Mouse (Mus musculus): ENCODE measurements around the gene Snca. TPM values are rescaled to one million over a fixed set of nuclear protein-coding genes. Genes with fewer than 3 reads are reported as not detected.

Snca gene
- polyA plus RNA-seq, 1 experiment from 2014 or later: 143 TPM

- Histone ChIP-seq H3K4me1 (replicated peaks) (no peaks in the 10 kb centered on the region), H3K27me3 (no peaks in the 10 kb centered on the region), H3K36me3 (no peaks in the 10 kb centered on the region), H3K9ac (no peak overlapping the region), H3K9me3 (replicated peaks) (no peaks in the 10 kb centered on the region), H3K27ac (no peak overlapping the region), H3K4me3 (no peak overlapping the region), H3K4me2 (no peak overlapping the region)
- no peak for ATAC-seq (replicated peaks; ENCODE audit: insufficient number of reproducible peaks, insufficient read depth, low FRiP score, low read depth)
- 60% methylated on average over 1 of the region's 1 CpGs for WGBS
Observed at GRCm38 (mm10) chr6:60786955-60787354, 42.7 kb downstream of the Snca start.

- H3K27me3 ChIP-seq: no peaks in the 10 kb centered on the region
- no peak overlapping the region for H3K9ac ChIP-seq
- H3K27ac ChIP-seq: no peak overlapping the region
- H3K9me3 ChIP-seq (replicated peaks): no peaks in the 10 kb centered on the region
- no peak overlapping the region for H3K4me3 ChIP-seq
- H3K4me1 ChIP-seq (replicated peaks): no peaks in the 10 kb centered on the region
- no peak for ATAC-seq (replicated peaks; ENCODE audit: insufficient number of reproducible peaks, insufficient read depth, low FRiP score, low read depth)
- no peaks in the 10 kb centered on the region for H3K36me3 ChIP-seq
- no peak overlapping the region for H3K4me2 ChIP-seq
- 72% methylated on average over 1 of the region's 1 CpGs for WGBS
Observed at GRCm38 (mm10) chr6:60771899-60772298, 57.8 kb downstream of the Snca start.

GRCm38 (mm10) chr6:60765696-60766095, 64.0 kb downstream of the Snca start:
- WGBS: 68% methylated on average over 3 of the region's 3 CpGs
- Histone ChIP-seq H3K36me3 (no peaks in the 10 kb centered on the region), H3K9me3 (replicated peaks) (no peaks in the 10 kb centered on the region), H3K4me3 (no peak overlapping the region), H3K27ac (no peak overlapping the region), H3K4me1 (replicated peaks) (no peaks in the 10 kb centered on the region; the same call in 1 of the 2 replicates), H3K4me2 (no peak overlapping the region), H3K9ac (no peak overlapping the region), H3K27me3 (no peaks in the 10 kb centered on the region)
- ATAC-seq (replicated peaks; ENCODE audit: insufficient number of reproducible peaks, insufficient read depth, low FRiP score, low read depth): no peak

GRCm38 (mm10) chr6:60762864-60763263, 66.8 kb downstream of the Snca start:
- Histone ChIP-seq H3K4me2 (no peak overlapping the region), H3K36me3 (no peaks in the 10 kb centered on the region), H3K4me3 (no peak overlapping the region), H3K27ac (no peak overlapping the region), H3K4me1 (replicated peaks) (no peaks in the 10 kb centered on the region; the same call in 1 of the 2 replicates), H3K9ac (no peak overlapping the region), H3K9me3 (replicated peaks) (no peaks in the 10 kb centered on the region), H3K27me3 (no peaks in the 10 kb centered on the region)
- WGBS: 85% methylated on average over 4 of the region's 4 CpGs
- ATAC-seq (replicated peaks; ENCODE audit: insufficient number of reproducible peaks, insufficient read depth, low FRiP score, low read depth): no peak

- H3K9ac ChIP-seq: no peak overlapping the region
- ATAC-seq (replicated peaks; ENCODE audit: insufficient number of reproducible peaks, insufficient read depth, low FRiP score, low read depth): no peak
- H3K4me3 ChIP-seq: no peak overlapping the region
- H3K36me3 ChIP-seq: no peaks in the 10 kb centered on the region
- WGBS: 46% methylated on average over 2 of the region's 2 CpGs
- no peaks in the 10 kb centered on the region for H3K27me3 ChIP-seq
- H3K9me3 ChIP-seq (replicated peaks): no peaks in the 10 kb centered on the region
- no peak overlapping the region for H3K27ac ChIP-seq
- H3K4me2 ChIP-seq: no peak overlapping the region
- no peaks in the 10 kb centered on the region; the same call in 1 of the 2 replicates for H3K4me1 ChIP-seq (replicated peaks)
Observed at GRCm38 (mm10) chr6:60761710-60762109, 67.9 kb downstream of the Snca start.

GRCm38 (mm10) chr6:60754975-60755374, 74.7 kb downstream of the Snca start:
- Histone ChIP-seq H3K4me3 (no peak overlapping the region), H3K36me3 (no peaks in the 10 kb centered on the region), H3K9me3 (replicated peaks) (no peaks in the 10 kb centered on the region), H3K27ac (no peak overlapping the region), H3K27me3 (no peaks in the 10 kb centered on the region), H3K4me1 (replicated peaks) (no peaks in the 10 kb centered on the region), H3K4me2 (no peak overlapping the region), H3K9ac (no peak overlapping the region)
- ATAC-seq (replicated peaks; ENCODE audit: insufficient number of reproducible peaks, insufficient read depth, low FRiP score, low read depth): no peak
- 69% methylated on average over 1 of the region's 1 CpGs for WGBS

GRCm38 (mm10) chr6:60745965-60746364, 83.7 kb downstream of the Snca start:
- Histone ChIP-seq H3K4me2 (no peak overlapping the region), H3K27me3 (no peaks in the 10 kb centered on the region), H3K27ac (no peak overlapping the region), H3K4me1 (replicated peaks) (no peaks in the 10 kb centered on the region), H3K9me3 (replicated peaks) (no peaks in the 10 kb centered on the region), H3K9ac (no peak overlapping the region), H3K36me3 (no peaks in the 10 kb centered on the region), H3K4me3 (no peak overlapping the region)
- no peak for ATAC-seq (replicated peaks; ENCODE audit: insufficient number of reproducible peaks, insufficient read depth, low FRiP score, low read depth)

- Histone ChIP-seq H3K27me3 (no peaks in the 10 kb centered on the region), H3K4me1 (replicated peaks) (no peaks in the 10 kb centered on the region), H3K27ac (no peak overlapping the region), H3K9me3 (replicated peaks) (no peaks in the 10 kb centered on the region), H3K36me3 (no peaks in the 10 kb centered on the region), H3K9ac (no peak overlapping the region), H3K4me2 (no peak overlapping the region), H3K4me3 (no peak overlapping the region)
- no peak for ATAC-seq (replicated peaks; ENCODE audit: insufficient number of reproducible peaks, insufficient read depth, low FRiP score, low read depth)
- 81% methylated on average over 2 of the region's 2 CpGs for WGBS
Observed at GRCm38 (mm10) chr6:60741427-60742071, 88.1 kb downstream of the Snca start.

GRCm38 (mm10) chr6:60739776-60740175, 89.9 kb downstream of the Snca start:
- WGBS: 46% methylated on average over 1 of the region's 1 CpGs

GRCm38 (mm10) chr6:60731164-60731563, 98.5 kb downstream of the Snca start:
- no peak overlapping the region for H3K9ac ChIP-seq
- 41% methylated on average over 2 of the region's 2 CpGs for WGBS
- H3K36me3 ChIP-seq: no peaks in the 10 kb centered on the region
- no peak overlapping the region for H3K4me3 ChIP-seq
- no peak for ATAC-seq (replicated peaks; ENCODE audit: insufficient number of reproducible peaks, insufficient read depth, low FRiP score, low read depth)
- H3K27me3 ChIP-seq: no peaks in the 10 kb centered on the region
- no peaks in the 10 kb centered on the region for H3K4me1 ChIP-seq (replicated peaks)
- no peak overlapping the region for H3K4me2 ChIP-seq
- H3K9me3 ChIP-seq (replicated peaks): no peaks in the 10 kb centered on the region
- H3K27ac ChIP-seq: no peak overlapping the region

More at GRCm38 (mm10) chr6:60739776-60740175, 89.9 kb downstream of the Snca start:
- Histone ChIP-seq H3K9me3 (replicated peaks) (no peaks in the 10 kb centered on the region), H3K4me2 (no peak overlapping the region), H3K27me3 (no peaks in the 10 kb centered on the region), H3K9ac (no peak overlapping the region), H3K4me1 (replicated peaks) (no peaks in the 10 kb centered on the region), H3K27ac (no peak overlapping the region), H3K4me3 (no peak overlapping the region), H3K36me3 (no peaks in the 10 kb centered on the region)
- ATAC-seq (replicated peaks; ENCODE audit: insufficient number of reproducible peaks, insufficient read depth, low FRiP score, low read depth): no peak

- no peak overlapping the region for H3K27ac ChIP-seq
- no peaks in the 10 kb centered on the region for H3K4me1 ChIP-seq (replicated peaks)
- ATAC-seq (replicated peaks; ENCODE audit: insufficient number of reproducible peaks, insufficient read depth, low FRiP score, low read depth): no peak
- no peak overlapping the region for H3K9ac ChIP-seq
- no peaks in the 10 kb centered on the region for H3K9me3 ChIP-seq (replicated peaks)
- no peak overlapping the region for H3K4me3 ChIP-seq
- H3K27me3 ChIP-seq: no peaks in the 10 kb centered on the region
- no peaks in the 10 kb centered on the region for H3K36me3 ChIP-seq
- no peak overlapping the region for H3K4me2 ChIP-seq
- 62% methylated on average over 2 of the region's 2 CpGs for WGBS
Observed at GRCm38 (mm10) chr6:60724110-60724829, 105.4 kb downstream of the Snca start.

- no peak for ATAC-seq (replicated peaks; ENCODE audit: insufficient number of reproducible peaks, insufficient read depth, low FRiP score, low read depth)
- 78% methylated on average over 3 of the region's 3 CpGs for WGBS
- no peaks in the 10 kb centered on the region for H3K9me3 ChIP-seq (replicated peaks)
Observed at GRCm38 (mm10) chr6:60717566-60717965, 112.1 kb downstream of the Snca start.

More at GRCm38 (mm10) chr6:60717566-60717965, 112.1 kb downstream of the Snca start:
- Histone ChIP-seq H3K36me3 (no peaks in the 10 kb centered on the region), H3K27me3 (no peaks in the 10 kb centered on the region), H3K4me3 (no peak overlapping the region), H3K4me1 (replicated peaks) (no peaks in the 10 kb centered on the region), H3K27ac (no peak overlapping the region), H3K9ac (no peak overlapping the region), H3K4me2 (no peak overlapping the region)
